Mouse (Mus musculus): Measurements from ENCODE around the gene Best1. TPM values are rescaled to one million over a fixed set of nuclear protein-coding genes. Genes with fewer than 3 reads are reported as not detected.

Best1 gene
- polyA plus RNA-seq, 1 experiment from 2014 or later: 0.39 TPM

- no peak for DNase-seq (ENCODE audit: low spot score)
Measured at GRCm38 (mm10) chr19:10023304-10023758, 21.9 kb upstream of the Best1 start.

GRCm38 (mm10) chr19:10022414-10023303 lies 21.2 kb upstream of the Best1 start:
- no peak for DNase-seq (ENCODE audit: low spot score)

GRCm38 (mm10) chr19:10021981-10022380 lies 20.5 kb upstream of the Best1 start:
- DNase-seq (ENCODE audit: low spot score): no peak

GRCm38 (mm10) chr19:10019214-10019760 lies 17.9 kb upstream of the Best1 start:
- no peak for DNase-seq (ENCODE audit: low spot score)

- DNase-seq (ENCODE audit: low spot score): no peak
Measured at GRCm38 (mm10) chr19:10018527-10018818, 17.0 kb upstream of the Best1 start.

GRCm38 (mm10) chr19:10017637-10018526 lies 16.4 kb upstream of the Best1 start:
- peak; percentile 43 for DNase-seq (ENCODE audit: low spot score)

GRCm38 (mm10) chr19:10016151-10016550 lies 14.7 kb upstream of the Best1 start:
- no peak for DNase-seq (ENCODE audit: low spot score)

GRCm38 (mm10) chr19:10015442-10015841 lies 14.0 kb upstream of the Best1 start:
- DNase-seq (ENCODE audit: low spot score): no peak

GRCm38 (mm10) chr19:10014824-10015223 lies 13.4 kb upstream of the Best1 start:
- DNase-seq (ENCODE audit: low spot score): no peak

GRCm38 (mm10) chr19:10013913-10014312 lies 12.5 kb upstream of the Best1 start:
- DNase-seq (ENCODE audit: low spot score): no peak

GRCm38 (mm10) chr19:10013348-10013747 lies 11.9 kb upstream of the Best1 start:
- DNase-seq (ENCODE audit: low spot score): no peak

- DNase-seq (ENCODE audit: low spot score): no peak
Measured at GRCm38 (mm10) chr19:10012827-10013278, 11.4 kb upstream of the Best1 start.

- DNase-seq (ENCODE audit: low spot score): no peak
Measured at GRCm38 (mm10) chr19:10011408-10011807, 10.0 kb upstream of the Best1 start.

GRCm38 (mm10) chr19:10003696-10004095 lies 2.3 kb upstream of the Best1 start:
- DNase-seq (ENCODE audit: low spot score): no peak

GRCm38 (mm10) chr19:10000330-10000729 lies 1.1 kb downstream of the Best1 start:
- no peak for DNase-seq (ENCODE audit: low spot score)

- no peak for DNase-seq (ENCODE audit: low spot score)
Measured at GRCm38 (mm10) chr19:9998736-9999486, 2.5 kb downstream of the Best1 start.

- DNase-seq (ENCODE audit: low spot score): no peak
Measured at GRCm38 (mm10) chr19:9998063-9998416, 3.4 kb downstream of the Best1 start.

GRCm38 (mm10) chr19:9997204-9998062 lies 4.0 kb downstream of the Best1 start:
- DNase-seq (ENCODE audit: low spot score): no peak

GRCm38 (mm10) chr19:9993036-9993656 lies 8.3 kb downstream of the Best1 start:
- peak; percentile 80 for DNase-seq (ENCODE audit: low spot score)
